ENCODE assay signal across 8 mouse cellular contexts in the genomic region with DNA sequence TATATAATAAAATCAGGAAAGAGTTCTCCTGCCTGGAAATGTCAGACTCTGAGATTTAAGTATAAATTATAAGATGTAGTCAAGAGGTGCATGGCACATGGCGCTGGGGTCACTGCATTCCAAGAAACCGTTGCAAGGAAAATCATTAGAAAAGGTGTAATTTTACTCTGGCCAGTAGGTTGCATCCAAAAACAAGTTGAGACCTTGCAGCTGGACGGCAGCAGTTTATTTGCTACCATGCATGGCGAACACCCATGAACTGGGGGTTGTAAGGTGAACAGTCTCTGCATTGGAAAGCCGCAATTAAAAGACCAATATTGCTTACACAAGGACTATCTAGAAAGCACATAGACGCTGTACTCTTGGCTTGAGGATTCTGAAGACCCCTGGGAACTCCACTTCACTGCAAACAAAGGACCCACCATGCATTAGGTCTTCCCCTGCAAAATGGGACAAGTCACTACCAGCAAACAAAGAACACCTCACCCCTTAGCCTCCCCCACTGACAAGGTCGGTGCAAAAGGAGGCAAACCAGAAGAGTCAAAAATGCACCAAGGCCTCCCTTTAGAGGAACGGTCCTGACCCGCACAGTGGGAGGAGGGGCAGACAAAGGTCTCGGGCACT. TPM values are rescaled to one million over a fixed set of nuclear protein-coding genes. Genes with fewer than 3 reads are reported as not detected.
DNase-seq lines count a peak whose midpoint lies in the region; ATAC-seq and TF ChIP-seq lines count a peak whose summit lies in the region.

No protein-coding gene starts in this region.

- no peak for TF ChIP-seq CTCF in bone marrow, adult 2 months (IDR thresholded peaks at IDR 0.05; ENCODE audit: control insufficient read depth, insufficient read depth, low read length)
- 0 out of 2 replicates have a peak, but pooled peaks have one; percentile 40 for TF ChIP-seq CTCF in midbrain, postnatal 0 days (IDR thresholded peaks at IDR 0.05)

- H3K4me1 ChIP-seq in bone marrow, adult 2 months (ENCODE audit: control insufficient read depth, insufficient read depth, low read length): peaks cover 1% of the 10 kb centered on the region; the same call in 1 of the 2 replicates
- peaks cover 16% of the 10 kb centered on the region for H3K4me1 ChIP-seq in hindbrain, embryonic 14.5 days (replicated peaks; ENCODE audit: control insufficient read depth, insufficient read depth, low read length)
- H3K4me1 ChIP-seq in midbrain, postnatal 0 days (ENCODE audit: insufficient read depth, low read length): peaks cover 6% of the 10 kb centered on the region

- H3K9ac ChIP-seq in hindbrain, embryonic 14.5 days: peak overlapping the region; percentile 90
- peak overlapping the region; percentile 99 for H3K9ac ChIP-seq in midbrain, postnatal 0 days (replicated peaks; ENCODE audit: low read length, poor library complexity, severe bottlenecking)

- 18% methylated on average over 10 of the region's 10 CpGs for WGBS in bone marrow, adult 2 months
- whole genome bisulfite sequencing in hindbrain, embryonic 14.5 days: 8% methylated on average over 10 of the region's 10 CpGs
- WGBS in midbrain, postnatal 0 days: 6% methylated on average over 10 of the region's 10 CpGs

- H3K27me3 ChIP-seq in hindbrain, embryonic 14.5 days (ENCODE audit: control insufficient read depth, insufficient read depth, low read length): no peaks in the 10 kb centered on the region
- no peaks in the 10 kb centered on the region for H3K27me3 ChIP-seq in midbrain, postnatal 0 days (ENCODE audit: insufficient read depth, low read length)

- ATAC-seq in hindbrain, embryonic 14.5 days (ENCODE audit: low FRiP score): no peak
- ATAC-seq in midbrain, postnatal 0 days (ENCODE audit: low FRiP score): peak; percentile 61; the same call in 1 of the 2 replicates

- no peaks in the 10 kb centered on the region for H3K9me3 ChIP-seq in hindbrain, embryonic 14.5 days (ENCODE audit: control insufficient read depth, low read length)
- no peaks in the 10 kb centered on the region for H3K9me3 ChIP-seq in midbrain, postnatal 0 days (ENCODE audit: low read length)

- H3K4me2 ChIP-seq in hindbrain, embryonic 14.5 days (replicated peaks): peak overlapping the region; percentile 72
- H3K4me2 ChIP-seq in midbrain, postnatal 0 days (ENCODE audit: low read depth, low read length, poor library complexity, severe bottlenecking): peak overlapping the region; percentile 67

- DNase-seq in kidney, postnatal 10 days: peak; percentile 25
- no peak for DNase-seq in kidney, postnatal 36 days
- peak; percentile 38 for DNase-seq in hindbrain, embryonic 14.5 days (ENCODE audit: low spot score)
- peak; percentile 42 for DNase-seq in midbrain, postnatal 0 days (ENCODE audit: low spot score)
- DNase-seq in urinary bladder, postnatal 4 days (ENCODE audit: low spot score in 2 of 2): no peak
- no peak for DNase-seq in natural killer cell, adult 2 months (ENCODE audit: low spot score in 2 of 2)
- no peak for DNase-seq in urinary bladder, adult 18-20 months (ENCODE audit: low spot score in 2 of 2)

- peak overlapping the region; percentile 98 for H3K4me3 ChIP-seq in bone marrow, adult 2 months (replicated peaks; ENCODE audit: control insufficient read depth, low read depth, low read length)
- peak overlapping the region; percentile 79 for H3K4me3 ChIP-seq in hindbrain, embryonic 14.5 days (replicated peaks; ENCODE audit: low read length)
- peak overlapping the region; percentile 95 for H3K4me3 ChIP-seq in midbrain, postnatal 0 days (ENCODE audit: low read depth, low read length)

- peak overlapping the region; percentile 96 for H3K27ac ChIP-seq in bone marrow, adult 2 months (ENCODE audit: control insufficient read depth, insufficient read depth, low read depth, low read length, poor library complexity)
- peak overlapping the region; percentile 93 for H3K27ac ChIP-seq in hindbrain, embryonic 14.5 days
- H3K27ac ChIP-seq in midbrain, postnatal 0 days (ENCODE audit: low read depth, low read length): peak overlapping the region; percentile 98

- peaks cover 37% of the 10 kb centered on the region for H3K36me3 ChIP-seq in hindbrain, embryonic 14.5 days (replicated peaks; ENCODE audit: control insufficient read depth, insufficient read depth)
- H3K36me3 ChIP-seq in midbrain, postnatal 0 days (ENCODE audit: insufficient read depth, low read length): peaks cover 20% of the 10 kb centered on the region

- TF ChIP-seq POLR2A in bone marrow, adult 2 months (IDR thresholded peaks at IDR 0.05; ENCODE audit: borderline replicate concordance, control insufficient read depth, low read depth, low read length): no peak

RNA-seq across cellular contexts. Expression of a gene that starts 1.0 kb away (rescaled TPM):
- 25.1 and 41.4 TPM in 2 replicates for polyA plus RNA-seq in bone marrow, adult 2 months (2011; ENCODE audit: insufficient read depth, insufficient read length, low replicate concordance, missing spikeins)
- polyA plus RNA-seq in hindbrain, embryonic 14.5 days (2014; fragmentation: Nextera tagmentation; extraction: Ambion mirVana): 98.6 and 98.7 TPM in 2 replicates
- 34.0 and 42.3 TPM in 2 replicates for total RNA-seq in midbrain, postnatal 0 days (2014; rRNA removed)
- 49.9 and 57.9 TPM in 2 replicates for polyA plus RNA-seq in midbrain, postnatal 0 days (2015; fragmentation: Nextera tagmentation; extraction: Ambion mirVana)

RNA-seq across cellular contexts. Expression of a gene that starts 1.2 kb away (rescaled TPM):
- 65.7 and 70.2 TPM in 2 replicates for polyA plus RNA-seq in bone marrow, adult 2 months (2011; ENCODE audit: insufficient read depth, insufficient read length, low replicate concordance, missing spikeins)
- polyA plus RNA-seq in hindbrain, embryonic 14.5 days (2014; fragmentation: Nextera tagmentation; extraction: Ambion mirVana): 153 and 155 TPM in 2 replicates
- 136 and 145 TPM in 2 replicates for total RNA-seq in midbrain, postnatal 0 days (2014; rRNA removed)
- polyA plus RNA-seq in midbrain, postnatal 0 days (2015; fragmentation: Nextera tagmentation; extraction: Ambion mirVana): 129 and 130 TPM in 2 replicates

Comparison
In these comparisons a context has a peak if more than half of its experiments do, and no peak if none do; other contexts are left out.
1. DNase-seq: peak in kidney, postnatal 10 days (single experiment), hindbrain, embryonic 14.5 days (single experiment) and midbrain, postnatal 0 days (single experiment); none in kidney, postnatal 36 days (0 of 2), urinary bladder, postnatal 4 days (0 of 2), natural killer cell, adult 2 months (0 of 2) and urinary bladder, adult 18-20 months (0 of 2).
2. Peak in every context shown above with its lines, with median percentiles within 50 percentile points of each other: H3K27ac ChIP-seq and H3K4me3 ChIP-seq.